Mouse (Mus musculus) testis, postnatal 10 days (tissue): ENCODE results near the gene Gucy2d.

ENCODE experiments used
- DNase-seq: peaks from one replicate; pipeline ENCODE4 v3.0.0; 2021; ENCODE audit warnings: low spot score

The Gucy2d gene

GRCm38 (mm10) chr7:98439956-98440466 lies at the start of gene Gucy2d:
TSS of gene Gucy2d (plus strand) at chr7:98440416.
- DNase-seq: no peak

DNA sequence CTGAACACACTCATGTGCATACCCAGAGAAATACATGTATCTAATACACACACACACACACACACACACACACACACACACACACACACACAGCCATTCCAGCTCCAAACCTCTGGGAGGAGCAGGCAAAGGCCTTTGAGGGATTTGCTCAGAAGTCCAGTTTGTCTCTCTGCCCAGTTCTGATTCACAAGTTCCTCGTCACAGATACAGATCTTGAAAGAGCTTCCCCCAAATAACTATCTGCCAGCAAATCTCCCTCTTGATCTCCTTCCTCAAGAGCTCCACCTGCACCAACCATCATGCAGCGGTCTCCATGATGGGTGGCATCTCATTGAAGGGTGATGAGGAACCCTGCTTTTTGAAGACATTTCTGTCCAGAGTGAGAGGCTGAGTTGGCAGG lies 49.7 kb upstream of the Gucy2d start:
- DNase-seq: no peak

GRCm38 (mm10) chr7:98391351-98391936 lies 48.8 kb upstream of the Gucy2d start:
- no peak for DNase-seq

- peak; percentile 53 for DNase-seq
Measured at GRCm38 (mm10) chr7:98392466-98393201, 47.6 kb upstream of the Gucy2d start.

- no peak for DNase-seq
Measured at GRCm38 (mm10) chr7:98402582-98403574, 37.3 kb upstream of the Gucy2d start.

DNA sequence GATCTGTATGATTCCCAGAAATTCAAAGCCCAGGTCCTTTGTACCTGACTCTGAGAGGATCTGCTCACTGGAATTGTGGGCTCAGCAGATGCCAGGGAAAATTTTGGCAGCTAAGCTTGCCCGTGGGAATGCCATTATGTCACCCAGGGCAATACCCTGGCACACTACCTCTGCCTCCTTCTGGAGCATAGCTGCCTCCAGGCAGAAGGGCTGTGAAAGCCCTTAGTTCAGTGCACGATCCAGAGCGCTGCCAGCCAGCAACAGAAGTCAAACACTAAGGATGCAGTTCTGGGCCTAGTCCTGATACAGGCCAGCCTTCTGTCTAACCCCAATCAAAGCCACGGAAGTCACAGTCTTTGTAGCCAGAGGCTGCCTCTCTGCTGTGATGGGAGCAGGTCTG lies 36.2 kb upstream of the Gucy2d start:
- DNase-seq: no peak

DNA sequence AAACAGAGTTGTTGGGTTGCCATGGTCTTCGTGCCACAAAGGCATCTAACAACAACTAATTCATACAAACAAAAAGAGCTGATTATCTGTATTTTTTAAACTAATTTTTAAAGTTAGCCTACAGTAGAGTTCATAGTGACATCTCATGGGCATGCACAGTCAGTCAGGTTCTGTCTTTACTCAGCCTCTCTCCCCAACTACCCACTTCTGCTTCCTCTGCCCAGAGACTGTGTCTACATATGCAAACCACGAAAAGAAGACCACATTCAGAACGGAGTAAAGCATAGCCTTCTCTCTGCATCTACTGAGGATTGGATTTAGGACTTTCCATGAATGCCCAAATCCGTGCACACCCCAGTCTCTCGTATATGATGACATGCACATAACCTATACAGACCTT lies 32.6 kb upstream of the Gucy2d start:
- no peak for DNase-seq

DNA sequence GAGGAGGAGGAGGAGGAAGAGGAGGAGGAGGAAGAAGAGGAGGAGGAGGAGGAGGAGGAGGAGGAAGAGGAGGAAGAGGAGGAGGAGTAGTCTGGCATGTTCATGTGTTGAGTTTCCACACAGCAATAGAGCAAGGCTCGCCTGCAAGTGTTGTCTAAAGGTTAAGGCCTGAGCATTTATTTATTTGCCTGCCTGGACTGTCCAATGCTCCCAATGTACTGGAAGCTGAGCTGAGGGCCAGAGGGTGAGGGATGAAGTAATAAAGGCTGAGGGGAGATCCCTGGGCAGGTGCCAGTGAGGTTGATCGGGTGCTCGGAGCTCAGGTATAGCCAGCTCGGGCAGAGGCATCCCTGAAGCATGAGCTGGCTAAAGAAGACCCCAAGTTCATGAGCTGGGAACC lies 27.1 kb upstream of the Gucy2d start:
- no peak for DNase-seq

GRCm38 (mm10) chr7:98415550-98415949 lies 24.7 kb upstream of the Gucy2d start:
- DNase-seq: no peak

- no peak for DNase-seq
Measured at GRCm38 (mm10) chr7:98416020-98416419, 24.2 kb upstream of the Gucy2d start.

DNA sequence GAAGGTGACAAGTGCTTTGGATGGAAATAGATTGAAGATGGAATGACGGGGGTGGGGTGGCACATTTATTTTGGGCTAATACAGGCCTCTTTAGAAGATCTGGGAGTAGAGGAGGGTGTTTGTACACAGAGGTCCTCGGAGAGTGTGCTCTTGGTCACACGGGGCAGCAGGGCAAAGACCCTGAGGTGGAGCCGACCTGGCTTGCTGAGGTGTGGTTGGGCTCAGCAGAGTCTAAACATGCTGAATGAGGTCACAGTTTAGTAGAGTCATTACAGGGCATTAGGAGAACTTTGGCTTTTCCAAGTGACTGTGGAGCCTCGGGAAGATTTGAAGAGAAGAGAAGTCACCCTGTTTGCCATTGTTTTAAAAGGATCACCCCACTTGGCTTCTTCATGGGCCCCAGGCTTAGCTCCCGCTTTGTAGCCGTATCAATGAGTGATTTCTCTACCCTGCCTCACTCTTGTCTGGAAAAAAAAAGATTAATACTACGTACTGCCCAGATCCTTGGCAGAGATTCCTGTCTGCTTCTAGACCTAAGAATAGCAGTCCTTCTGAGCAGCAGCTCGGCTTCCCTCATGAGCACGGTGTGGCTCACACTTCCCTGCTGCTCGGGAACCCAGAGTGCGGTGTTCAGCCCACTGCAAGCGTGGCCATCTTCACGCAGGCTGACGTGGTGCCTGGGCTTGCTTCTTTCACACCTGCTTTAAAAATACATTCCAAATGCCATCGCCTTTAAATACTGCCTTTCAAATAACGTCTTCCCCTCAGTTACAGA lies 22.0 kb upstream of the Gucy2d start:
- no peak for DNase-seq

DNA sequence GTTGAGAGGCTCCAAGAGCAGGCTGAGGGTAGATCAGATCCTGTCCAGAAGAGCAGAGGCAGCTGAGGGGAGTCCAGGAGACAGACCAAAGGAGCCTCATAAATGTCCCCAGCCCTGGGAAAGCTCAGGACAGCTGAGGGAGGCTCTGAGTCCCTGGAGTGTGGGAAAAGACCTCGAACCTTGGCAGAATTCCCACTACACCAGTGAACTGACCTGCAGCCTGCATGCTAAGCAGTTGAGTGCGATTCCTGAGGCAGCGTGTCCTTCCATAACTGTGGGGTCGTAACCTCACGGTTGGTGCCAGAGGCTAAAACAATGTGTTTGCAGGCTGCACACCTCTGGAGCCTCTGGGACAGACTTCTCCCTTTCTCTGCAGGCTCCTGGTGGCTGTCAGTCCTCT lies 20.9 kb upstream of the Gucy2d start:
- DNase-seq: no peak

- DNase-seq: no peak
Measured at GRCm38 (mm10) chr7:98423546-98423945, 16.7 kb upstream of the Gucy2d start.

DNA sequence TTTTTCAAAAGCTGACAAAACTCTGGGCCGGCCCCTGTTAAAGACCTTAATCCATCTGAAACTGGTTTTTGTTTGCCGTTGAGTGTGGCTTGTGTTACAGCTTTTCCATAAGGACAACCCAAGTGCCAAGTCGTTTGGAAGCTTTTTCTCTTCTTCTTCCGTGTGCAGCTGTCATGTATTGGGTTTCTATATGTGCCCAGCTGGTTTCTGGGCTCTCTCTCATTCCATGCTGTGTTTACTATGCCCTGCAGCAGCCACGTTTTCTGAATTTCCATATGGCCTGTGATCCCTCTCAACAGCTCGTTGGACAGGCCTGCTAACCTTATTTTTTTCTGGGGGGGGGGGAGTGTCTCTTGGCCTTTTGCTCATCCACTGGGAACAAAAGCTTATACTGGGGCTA lies 15.8 kb upstream of the Gucy2d start:
- no peak for DNase-seq

- DNase-seq: no peak
Measured at GRCm38 (mm10) chr7:98425551-98425950, 14.7 kb upstream of the Gucy2d start.

GRCm38 (mm10) chr7:98426641-98427040 lies 13.6 kb upstream of the Gucy2d start:
- no peak for DNase-seq

GRCm38 (mm10) chr7:98427115-98427835 lies 12.9 kb upstream of the Gucy2d start:
- DNase-seq: no peak

- no peak for DNase-seq
Measured at GRCm38 (mm10) chr7:98429579-98429978, 10.6 kb upstream of the Gucy2d start.

DNA sequence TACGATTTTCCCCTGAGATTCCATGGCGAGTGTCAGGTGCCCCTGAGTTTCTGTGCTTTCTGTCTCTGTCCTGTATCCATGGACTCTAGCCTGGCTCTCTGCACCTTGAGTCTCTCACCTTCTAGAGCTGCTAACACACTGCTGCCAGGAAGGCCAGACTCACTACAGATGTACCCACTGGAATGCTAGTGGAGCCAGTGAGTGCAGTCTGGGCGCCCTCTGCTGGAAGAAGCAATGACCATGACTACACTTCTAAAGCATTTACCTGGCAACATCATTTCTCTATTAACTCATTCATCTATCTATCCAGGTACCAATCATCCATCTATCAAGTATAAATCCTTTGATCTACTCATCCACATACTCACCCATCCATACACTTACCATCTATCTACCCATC lies 9.4 kb upstream of the Gucy2d start:
- peak; percentile 85 for DNase-seq

DNA sequence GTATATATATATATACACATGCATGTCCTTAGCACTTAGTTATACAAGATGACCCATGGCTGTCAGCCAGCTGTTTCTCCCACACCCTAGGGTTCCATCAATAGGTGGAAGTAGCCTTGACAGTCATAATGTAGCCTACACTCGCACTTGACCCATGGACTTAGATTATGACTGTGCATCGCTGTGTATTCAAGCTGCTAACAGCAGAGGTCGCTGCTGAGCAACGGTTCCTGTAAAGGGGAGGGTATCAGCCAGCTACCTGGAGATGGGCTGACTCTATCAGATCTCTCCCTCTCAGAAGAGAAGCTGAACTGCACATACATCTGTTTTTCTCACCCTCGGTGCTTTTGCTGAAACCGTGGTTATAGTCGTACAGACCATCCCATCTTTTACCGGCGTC lies 2.6 kb upstream of the Gucy2d start:
- DNase-seq: peak; percentile 71

DNA sequence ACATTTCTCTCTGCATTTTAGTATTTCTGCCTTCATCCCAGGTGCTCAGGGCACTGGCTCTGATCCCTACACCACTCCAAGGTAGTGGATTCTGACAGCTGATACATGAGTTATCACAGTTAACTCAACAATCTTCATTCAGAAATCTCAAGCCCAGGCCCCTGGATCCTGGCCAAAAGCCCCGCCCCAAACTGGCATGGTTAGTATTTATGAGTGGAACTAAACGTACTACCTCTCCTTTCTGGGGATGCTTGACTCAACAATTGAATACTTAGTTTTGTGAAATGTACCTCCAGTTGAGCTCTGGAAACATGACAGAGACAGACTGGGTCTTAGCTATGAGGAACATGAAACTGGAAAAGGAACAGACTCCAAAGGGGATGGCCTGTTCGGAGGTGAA lies 6.7 kb downstream of the Gucy2d start:
- DNase-seq: no peak
